Mouse (Mus musculus): Measurements from ENCODE around the gene Clic1. TPM values are rescaled to one million over a fixed set of nuclear protein-coding genes. Genes with fewer than 3 reads are reported as not detected.

The Clic1 gene
- polyA plus RNA-seq, 1 experiment from 2014 or later: 102 TPM

DNA sequence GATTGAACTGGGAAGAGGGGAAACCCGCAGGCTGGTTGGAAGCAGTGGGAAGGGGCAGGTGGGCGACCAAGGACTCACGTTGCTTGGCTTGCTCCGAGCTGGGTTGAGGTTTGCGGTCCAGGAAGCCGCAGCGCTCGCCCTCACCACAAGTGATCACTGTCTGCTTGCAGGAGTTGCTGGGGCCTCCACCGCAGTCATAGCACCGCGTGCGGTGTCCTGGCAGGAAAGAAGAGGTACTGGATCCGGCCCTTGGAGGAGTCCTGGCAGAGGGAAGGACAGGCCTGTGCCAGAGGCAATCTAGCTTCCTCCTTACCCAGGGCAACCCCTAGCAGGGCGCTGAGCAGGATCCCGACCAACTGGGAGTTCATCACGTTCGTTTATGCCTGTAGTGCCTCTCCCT, 24.3 kb downstream of the Clic1 start:
- Histone ChIP-seq H3K4me3 (ENCODE audit: low read depth, low read length) (no peak overlapping the region), H3K9ac (replicated peaks) (no peak overlapping the region), H3K9me3 (ENCODE audit: low read length) (no peaks in the 10 kb centered on the region), H3K4me1 (ENCODE audit: insufficient read depth) (0 out of 2 replicates have a peak, but pooled peaks cover 2% of the 10 kb centered on the region), H3K36me3 (replicated peaks; ENCODE audit: insufficient read depth, low read length) (no peaks in the 10 kb centered on the region), H3K4me2 (ENCODE audit: low read depth, low read length) (no peak overlapping the region), H3K27ac (ENCODE audit: low read depth) (no peak overlapping the region), H3K27me3 (ENCODE audit: insufficient read depth, low read length) (0 out of 2 replicates have a peak, but pooled peaks cover 7% of the 10 kb centered on the region)
- ATAC-seq (no peak), DNase-seq (no peak)
- TF ChIP-seq EP300 (IDR thresholded peaks at IDR 0.05; ENCODE audit: low read depth) (no peak), CTCF (IDR thresholded peaks at IDR 0.05; ENCODE audit: low read depth) (no peak)
- 36% methylated on average over 17 of the region's 17 CpGs for WGBS (ENCODE audit: insufficient replicate concordance)

DNA sequence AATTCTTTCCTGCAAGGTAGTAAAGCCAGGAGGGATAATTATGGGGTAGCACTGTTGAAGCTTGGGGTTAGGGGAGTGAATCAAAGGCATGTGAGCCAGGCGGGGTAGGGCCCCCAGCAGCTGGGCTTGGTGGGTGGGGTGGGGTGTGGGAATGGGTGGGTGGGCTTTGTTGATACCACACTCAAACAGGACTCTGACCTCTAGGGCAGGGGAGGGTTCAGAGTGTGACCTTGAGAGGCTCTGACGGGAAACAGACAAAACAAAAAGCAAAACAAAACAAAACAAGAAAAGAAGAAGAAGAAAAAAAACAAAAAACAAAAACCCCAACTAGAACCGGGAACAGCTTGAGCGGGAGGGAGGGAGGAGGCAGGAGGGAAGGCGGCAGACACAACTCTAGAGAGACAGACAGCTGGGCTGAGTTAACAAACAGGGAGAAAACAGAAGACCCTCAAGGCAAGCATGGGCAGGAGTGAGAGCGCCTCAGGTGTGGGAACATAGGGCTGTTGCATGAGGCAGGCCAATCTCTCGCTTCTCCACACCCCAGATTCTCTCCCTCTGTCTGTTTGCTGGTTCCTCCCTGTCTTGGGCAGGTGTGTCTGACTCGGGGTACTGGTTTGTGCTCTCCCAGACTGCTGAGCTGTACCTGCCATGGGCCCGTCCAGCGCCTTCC, 26.9 kb downstream of the Clic1 start, which contains the start of gene Ly6g6e:
Ly6g6e (plus strand) TSS at position 396 of the 670 bp plus-strand sequence.
- no peak for ATAC-seq
- peak within 1 kb of the TSS; percentile 53 for H3K4me2 ChIP-seq (ENCODE audit: low read depth, low read length)
- peak within 1 kb of the TSS; percentile 41; the same call in 1 of the 2 replicates for H3K27ac ChIP-seq (ENCODE audit: low read depth)
- no peaks in the 10 kb centered on the region for H3K36me3 ChIP-seq (replicated peaks; ENCODE audit: insufficient read depth, low read length)
- H3K4me1 ChIP-seq (ENCODE audit: insufficient read depth): peaks cover 14% of the 10 kb centered on the region
- H3K9ac ChIP-seq (replicated peaks): peak within 1 kb of the TSS; percentile 22
- H3K4me3 ChIP-seq (ENCODE audit: low read depth, low read length): 0 out of 2 replicates have a peak within 1 kb of the TSS, but pooled peaks have one; percentile 12
- H3K9me3 ChIP-seq (ENCODE audit: low read length): no peaks in the 10 kb centered on the region
- TF ChIP-seq CTCF (IDR thresholded peaks at IDR 0.05; ENCODE audit: low read depth): no peak
- TF ChIP-seq EP300 (IDR thresholded peaks at IDR 0.05; ENCODE audit: low read depth): no peak
- 40% methylated on average over 10 of the region's 10 CpGs for WGBS (ENCODE audit: insufficient replicate concordance)
- H3K27me3 ChIP-seq (ENCODE audit: insufficient read depth, low read length): 0 out of 2 replicates have a peak, but pooled peaks cover 4% of the 10 kb centered on the region
- DNase-seq: no peak

DNA sequence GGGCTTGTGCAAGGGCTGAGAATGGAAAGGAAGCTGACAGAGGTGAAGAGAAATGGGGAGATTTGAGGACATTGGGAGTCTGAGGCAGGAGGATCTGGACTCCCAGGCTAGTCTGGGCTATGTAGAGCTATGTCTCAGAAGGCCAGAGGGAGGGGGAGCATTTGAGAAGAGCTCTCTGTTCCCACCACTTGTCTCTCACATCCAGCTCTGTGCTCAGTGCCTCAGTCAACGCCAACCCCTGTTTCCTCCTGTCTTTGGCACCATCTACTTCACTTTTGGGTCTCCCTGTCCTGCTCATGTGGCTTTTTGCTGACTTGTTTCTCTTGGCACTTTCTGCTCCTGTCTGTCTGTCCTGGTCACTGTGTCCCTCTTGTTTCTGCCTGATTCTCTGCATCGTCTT, 27.5 kb downstream of the Clic1 start:
- peaks cover 14% of the 10 kb centered on the region for H3K4me1 ChIP-seq (ENCODE audit: insufficient read depth)
- no peaks in the 10 kb centered on the region for H3K36me3 ChIP-seq (replicated peaks; ENCODE audit: insufficient read depth, low read length)
- DNase-seq (no peak), ATAC-seq (no peak)
- 39% methylated on average over 2 of the region's 2 CpGs for WGBS (ENCODE audit: insufficient replicate concordance)
- no peaks in the 10 kb centered on the region for H3K9me3 ChIP-seq (ENCODE audit: low read length)
- H3K4me2 ChIP-seq (ENCODE audit: low read depth, low read length): peak overlapping the region; percentile 53; the same call in 1 of the 2 replicates
- H3K27ac ChIP-seq (ENCODE audit: low read depth): peak overlapping the region; percentile 41; the same call in 1 of the 2 replicates
- TF ChIP-seq EP300 (IDR thresholded peaks at IDR 0.05; ENCODE audit: low read depth) (no peak), CTCF (IDR thresholded peaks at IDR 0.05; ENCODE audit: low read depth) (no peak)
- H3K4me3 ChIP-seq (ENCODE audit: low read depth, low read length): 0 out of 2 replicates have a peak overlapping the region, but pooled peaks have one; percentile 12
- H3K27me3 ChIP-seq (ENCODE audit: insufficient read depth, low read length): 0 out of 2 replicates have a peak, but pooled peaks cover 4% of the 10 kb centered on the region
- H3K9ac ChIP-seq (replicated peaks): no peak overlapping the region; the same call in 1 of the 2 replicates

DNA sequence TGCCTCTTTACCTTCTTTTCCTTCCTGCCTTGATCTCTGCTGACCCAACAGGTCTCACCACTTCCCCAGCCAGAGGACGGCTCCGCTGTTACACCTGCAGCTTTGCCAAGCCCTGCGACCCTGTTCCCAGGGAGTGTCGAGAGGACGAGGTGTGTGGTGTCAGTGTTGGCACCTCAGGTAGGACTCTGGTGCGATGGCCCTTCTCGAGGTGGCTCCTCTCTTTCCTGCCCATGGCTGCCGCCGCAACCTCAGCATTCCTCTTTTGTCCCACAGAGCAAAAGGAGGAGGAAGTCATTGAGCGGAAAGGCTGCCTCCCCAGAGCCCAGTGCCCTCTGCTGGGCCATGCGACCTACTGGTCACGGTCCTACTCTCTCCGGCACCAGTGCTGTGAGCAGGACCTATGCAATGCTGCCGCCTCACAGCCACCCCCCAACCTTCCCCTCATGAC, 28.0 kb downstream of the Clic1 start, which contains the start of gene Ly6g6d:
Ly6g6d (minus strand) TSS at position 280 of the 448 bp plus-strand sequence.
- ATAC-seq: peak; percentile 42; the same call in 1 of the 2 replicates

DNA sequence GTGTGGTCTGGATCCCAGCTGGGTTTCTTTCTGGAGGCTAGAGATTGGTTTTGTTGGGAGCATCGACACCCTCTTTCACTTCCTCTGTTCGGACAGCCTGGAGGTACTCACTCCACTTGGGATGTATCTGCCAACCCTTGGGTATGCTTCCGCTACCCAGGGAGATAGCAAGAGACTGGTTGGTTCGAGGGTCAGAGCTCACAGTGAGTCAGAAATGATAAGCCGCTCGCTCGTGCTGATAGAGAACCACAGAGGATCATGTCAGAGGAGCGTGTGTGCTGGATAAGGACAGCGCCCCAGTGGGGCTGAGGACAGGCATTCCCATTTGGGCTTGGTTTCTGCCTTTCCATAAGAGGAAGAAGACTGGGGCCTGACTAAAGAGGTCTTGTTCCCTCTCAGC, 30.0 kb downstream of the Clic1 start:
- no peaks in the 10 kb centered on the region for H3K36me3 ChIP-seq (replicated peaks; ENCODE audit: insufficient read depth, low read length)
- 0 out of 2 replicates have a peak, but pooled peaks cover 4% of the 10 kb centered on the region for H3K27me3 ChIP-seq (ENCODE audit: insufficient read depth, low read length)
- ATAC-seq: peak; percentile 85
- TF ChIP-seq CTCF (IDR thresholded peaks at IDR 0.05; ENCODE audit: low read depth) (peak; percentile 57), EP300 (IDR thresholded peaks at IDR 0.05; ENCODE audit: low read depth) (peak; percentile 88)
- peaks cover 14% of the 10 kb centered on the region for H3K4me1 ChIP-seq (ENCODE audit: insufficient read depth)
- H3K4me2 ChIP-seq (ENCODE audit: low read depth, low read length): peak overlapping the region; percentile 51
- peak overlapping the region; percentile 50 for H3K27ac ChIP-seq (ENCODE audit: low read depth)
- WGBS (ENCODE audit: insufficient replicate concordance): 28% methylated on average over 9 of the region's 9 CpGs
- peak overlapping the region; percentile 33; the same call in 1 of the 2 replicates for H3K9ac ChIP-seq (replicated peaks)
- no peaks in the 10 kb centered on the region for H3K9me3 ChIP-seq (ENCODE audit: low read length)
- peak overlapping the region; percentile 17; the same call in 1 of the 2 replicates for H3K4me3 ChIP-seq (ENCODE audit: low read depth, low read length)
- DNase-seq: peak; percentile 54

More for the DNA sequence above, 28.0 kb downstream of the Clic1 start, which contains the start of gene Ly6g6d:
- Histone ChIP-seq H3K4me1 (ENCODE audit: insufficient read depth) (peaks cover 14% of the 10 kb centered on the region), H3K27ac (ENCODE audit: low read depth) (peak within 1 kb of the TSS; percentile 41; the same call in 1 of the 2 replicates), H3K27me3 (ENCODE audit: insufficient read depth, low read length) (0 out of 2 replicates have a peak, but pooled peaks cover 4% of the 10 kb centered on the region), H3K4me2 (ENCODE audit: low read depth, low read length) (peak within 1 kb of the TSS; percentile 53), H3K9me3 (ENCODE audit: low read length) (no peaks in the 10 kb centered on the region), H3K9ac (replicated peaks) (peak within 1 kb of the TSS; percentile 22), H3K4me3 (ENCODE audit: low read depth, low read length) (0 out of 2 replicates have a peak within 1 kb of the TSS, but pooled peaks have one; percentile 12), H3K36me3 (replicated peaks; ENCODE audit: insufficient read depth, low read length) (no peaks in the 10 kb centered on the region)
- 9% methylated on average over 12 of the region's 14 CpGs for WGBS (ENCODE audit: insufficient replicate concordance)
- DNase-seq: peak; percentile 55
- no peak for TF ChIP-seq EP300 (IDR thresholded peaks at IDR 0.05; ENCODE audit: low read depth)
- TF ChIP-seq CTCF (IDR thresholded peaks at IDR 0.05; ENCODE audit: low read depth): peak; percentile 63

DNA sequence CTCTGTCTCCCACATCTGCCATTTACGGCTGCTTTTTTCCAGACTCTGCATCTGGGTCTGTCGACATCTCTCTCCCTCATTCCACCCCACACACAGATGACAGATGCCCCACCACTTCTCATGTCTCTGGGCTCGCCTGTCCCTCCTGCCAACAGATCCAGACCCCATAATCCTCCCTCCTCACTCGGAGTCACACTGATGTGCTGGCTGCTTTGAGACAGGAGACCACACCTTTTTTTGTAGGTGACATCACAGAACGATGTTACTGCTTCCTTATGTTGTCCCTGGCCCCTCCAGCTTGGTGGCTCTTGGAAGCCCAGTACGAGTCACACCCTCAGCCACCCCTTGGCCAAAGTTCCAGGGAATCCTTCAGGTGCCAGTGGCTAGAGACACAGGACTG, 30.5 kb downstream of the Clic1 start:
- H3K4me3 ChIP-seq (ENCODE audit: low read depth, low read length): peak overlapping the region; percentile 17; the same call in 1 of the 2 replicates
- peak; percentile 48 for ATAC-seq

More for the DNA sequence above, 30.5 kb downstream of the Clic1 start:
- 32% methylated on average over 6 of the region's 6 CpGs for WGBS (ENCODE audit: insufficient replicate concordance)
- Histone ChIP-seq H3K9me3 (ENCODE audit: low read length) (no peaks in the 10 kb centered on the region), H3K27ac (ENCODE audit: low read depth) (peak overlapping the region; percentile 50), H3K4me1 (ENCODE audit: insufficient read depth) (peaks cover 14% of the 10 kb centered on the region), H3K36me3 (replicated peaks; ENCODE audit: insufficient read depth, low read length) (no peaks in the 10 kb centered on the region), H3K9ac (replicated peaks) (peak overlapping the region; percentile 33; the same call in 1 of the 2 replicates), H3K4me2 (ENCODE audit: low read depth, low read length) (peak overlapping the region; percentile 51), H3K27me3 (ENCODE audit: insufficient read depth, low read length) (0 out of 2 replicates have a peak, but pooled peaks cover 4% of the 10 kb centered on the region)
- TF ChIP-seq EP300 (IDR thresholded peaks at IDR 0.05; ENCODE audit: low read depth) (no peak), CTCF (IDR thresholded peaks at IDR 0.05; ENCODE audit: low read depth) (no peak)
- DNase-seq: no peak

Data from liver, postnatal 0 days (tissue).